Mouse (Mus musculus): ENCODE measurements at regions not wholly inside any gene's neighbourhood (a gene's known extent, or its start where the extent isn't known, plus 50 kb on each side); places are given as distances from the start of the nearest gene placed in this dataset.

DNA sequence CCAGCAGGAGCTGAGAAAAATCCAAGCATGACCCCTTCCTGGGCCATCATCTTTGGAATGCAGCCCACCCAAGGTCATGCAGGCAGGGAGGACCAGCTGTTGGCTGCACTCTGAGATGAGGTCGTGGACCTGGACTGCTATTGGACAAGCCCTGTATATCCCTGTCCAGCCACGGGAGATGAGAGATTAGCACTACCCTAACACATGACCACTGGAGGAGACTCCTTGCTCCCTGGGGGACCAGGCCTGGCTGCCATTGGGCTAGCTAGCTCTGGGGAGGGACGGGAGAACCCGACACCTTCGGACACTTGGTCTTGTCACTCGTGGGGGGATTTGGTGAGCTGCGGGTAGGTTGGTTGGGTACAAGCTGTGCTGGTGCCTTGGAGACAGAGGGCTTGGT, 105.4 kb downstream of the Mn1 start:
- in situ Hi-C loops (cut with MboI; ENCODE audit: low pct_ligation_motif_present, low pct_unique_long_range_greater_than_20kb, low sequenced_read_pairs) (no loop called here), dilution Hi-C loops (cut with MboI; ENCODE audit: extremely low pct_ligation_motif_present, extremely low pct_unique_long_range_greater_than_20kb, low sequenced_read_pairs) (no loop called here)
- no peaks in the 10 kb centered on the region for H3K4me1 ChIP-seq (ENCODE audit: control insufficient read depth in 1 of 2, insufficient read depth in 2 of 2)
- no peak for DNase-seq (ENCODE audit: extremely low read depth)
- H3K9me3 ChIP-seq (replicated peaks; ENCODE audit: low read length): peaks cover 85% of the 10 kb centered on the region
- H3K27ac ChIP-seq (ENCODE audit: insufficient read depth, low read depth): no peak overlapping the region
- no peak overlapping the region for H3K4me2 ChIP-seq (ENCODE audit: insufficient read depth, low read depth, poor library complexity, severe bottlenecking)
- TF ChIP-seq SIN3A (IDR thresholded peaks at IDR 0.05; ENCODE audit: low read length): no peak
- no peak for TF ChIP-seq SMC3 (IDR thresholded peaks at IDR 0.05; ENCODE audit: low read depth, low read length)
- TF ChIP-seq RAD21 (IDR thresholded peaks at IDR 0.05; ENCODE audit: low read depth, low read length): no peak
- TF ChIP-seq RCOR1 (conservative IDR thresholded peaks at IDR 0.05; ENCODE audit: low read depth, low read length): no peak
- H3K9ac ChIP-seq (ENCODE audit: insufficient read depth, low read depth): no peak overlapping the region
- H3K4me3 ChIP-seq (replicated peaks in 1 of 3; ENCODE audit: low read depth in 2 of 3, low read length in 2 of 3, poor library complexity in 1 of 3): no peak overlapping the region
- H3K27me3 ChIP-seq (replicated peaks): no peaks in the 10 kb centered on the region
- H3K79me2 ChIP-seq (replicated peaks; ENCODE audit: control insufficient read depth, extremely low read depth, insufficient read depth, poor library complexity, severe bottlenecking): no peaks in the 10 kb centered on the region
- no peaks in the 10 kb centered on the region for H3K36me3 ChIP-seq (replicated peaks in 1 of 2; ENCODE audit: control insufficient read depth in 1 of 2, insufficient read depth in 1 of 2, low read length in 1 of 2)

- in situ Hi-C loops (cut with MboI; ENCODE audit: low pct_ligation_motif_present, low pct_unique_long_range_greater_than_20kb, low sequenced_read_pairs) (no loop called here), dilution Hi-C loops (cut with MboI; ENCODE audit: extremely low pct_ligation_motif_present, extremely low pct_unique_long_range_greater_than_20kb, low sequenced_read_pairs) (no loop called here)
- Histone ChIP-seq H3K4me1 (ENCODE audit: control insufficient read depth in 1 of 2, insufficient read depth in 2 of 2) (no peaks in the 10 kb centered on the region), H3K79me2 (replicated peaks; ENCODE audit: control insufficient read depth, extremely low read depth, insufficient read depth, poor library complexity, severe bottlenecking) (no peaks in the 10 kb centered on the region), H3K4me2 (ENCODE audit: insufficient read depth, low read depth, poor library complexity, severe bottlenecking) (no peak overlapping the region), H3K9me3 (replicated peaks; ENCODE audit: low read length) (peaks cover 90% of the 10 kb centered on the region), H3K36me3 (replicated peaks in 1 of 2; ENCODE audit: control insufficient read depth in 1 of 2, insufficient read depth in 1 of 2, low read length in 1 of 2) (no peaks in the 10 kb centered on the region), H3K4me3 (replicated peaks in 1 of 3; ENCODE audit: low read depth in 2 of 3, low read length in 2 of 3, poor library complexity in 1 of 3) (no peak overlapping the region), H3K27me3 (replicated peaks) (no peaks in the 10 kb centered on the region), H3K27ac (ENCODE audit: insufficient read depth, low read depth) (no peak overlapping the region), H3K9ac (ENCODE audit: insufficient read depth, low read depth) (no peak overlapping the region)
- DNase-seq (ENCODE audit: extremely low read depth): no peak
- TF ChIP-seq ZC3H11A (IDR thresholded peaks at IDR 0.05; ENCODE audit: low read depth, low read length): no peak
- no peak for TF ChIP-seq MXI1 (IDR thresholded peaks at IDR 0.05; ENCODE audit: low read depth, low read length)
- TF ChIP-seq UBTF (IDR thresholded peaks at IDR 0.05; ENCODE audit: low read depth, low read length): no peak
- no peak for TF ChIP-seq EP300 (IDR thresholded peaks at IDR 0.05; ENCODE audit: low read length)
- TF ChIP-seq ZMIZ1 (IDR thresholded peaks at IDR 0.05; ENCODE audit: low read depth, low read length): no peak
- no peak for TF ChIP-seq NRF1 (IDR thresholded peaks at IDR 0.05; ENCODE audit: low read depth, low read length)
- TF ChIP-seq MEF2A (IDR thresholded peaks at IDR 0.05; ENCODE audit: borderline replicate concordance, low read depth, low read length): no peak
- TF ChIP-seq USF2 (conservative IDR thresholded peaks at IDR 0.05; ENCODE audit: low read depth, low read length): no peak
- no peak for TF ChIP-seq MAZ (IDR thresholded peaks at IDR 0.05; ENCODE audit: low read depth, low read length)
- TF ChIP-seq ELF1 (IDR thresholded peaks at IDR 0.05; ENCODE audit: low read depth, low read length): no peak
- no peak for TF ChIP-seq MAFK (IDR thresholded peaks at IDR 0.05; ENCODE audit: insufficient replicate concordance, low read length)
- TF ChIP-seq ETS1 (conservative IDR thresholded peaks at IDR 0.05; ENCODE audit: low read depth, low read length): no peak
- TF ChIP-seq MAX (IDR thresholded peaks at IDR 0.05; ENCODE audit: low read length): no peak
- no peak for TF ChIP-seq MYC (IDR thresholded peaks at IDR 0.05; ENCODE audit: low read depth, low read length)
- no peak for TF ChIP-seq RCOR1 (conservative IDR thresholded peaks at IDR 0.05; ENCODE audit: low read depth, low read length)
- TF ChIP-seq CHD2 (IDR thresholded peaks at IDR 0.05; ENCODE audit: low read length): no peak
- TF ChIP-seq JUND (conservative IDR thresholded peaks at IDR 0.05; ENCODE audit: low read depth, low read length): no peak
- TF ChIP-seq TBP (conservative IDR thresholded peaks at IDR 0.05; ENCODE audit: low read depth, low read length): no peak
- TF ChIP-seq JUN (IDR thresholded peaks at IDR 0.05; ENCODE audit: insufficient read depth, low read depth, low read length): no peak
- TF ChIP-seq HCFC1 (IDR thresholded peaks at IDR 0.05; ENCODE audit: low read depth, low read length): no peak
Observed at GRCm38 (mm10) chr5:111527741-111528140, 110.6 kb downstream of the Mn1 start.

All from CH12.LX (cell line).